Mouse (Mus musculus) cerebellum, adult 2 months (tissue): ENCODE measurements around the gene Timm10.
A peak's percentile ranks its signal among the peaks of the same experiment; 100 is the strongest.

Experiments used
- CTCF ChIP-seq: fragments of 200-500 bp; IDR thresholded peaks from 2 replicates; pipeline ENCODE4 v1.5.1; 2011; ENCODE audit warnings: low read depth, mild to moderate bottlenecking, control low read depth, low read length, moderate library complexity, borderline replicate concordance; ENCODE audit not compliant: insufficient read depth
- POLR2A ChIP-seq: fragments of 200-500 bp; IDR thresholded peaks from 2 replicates; pipeline ENCODE4 v1.6.1; 2011; ENCODE audit warnings: low read length, control low read depth, borderline replicate concordance; ENCODE audit not compliant: insufficient read depth

DNA sequence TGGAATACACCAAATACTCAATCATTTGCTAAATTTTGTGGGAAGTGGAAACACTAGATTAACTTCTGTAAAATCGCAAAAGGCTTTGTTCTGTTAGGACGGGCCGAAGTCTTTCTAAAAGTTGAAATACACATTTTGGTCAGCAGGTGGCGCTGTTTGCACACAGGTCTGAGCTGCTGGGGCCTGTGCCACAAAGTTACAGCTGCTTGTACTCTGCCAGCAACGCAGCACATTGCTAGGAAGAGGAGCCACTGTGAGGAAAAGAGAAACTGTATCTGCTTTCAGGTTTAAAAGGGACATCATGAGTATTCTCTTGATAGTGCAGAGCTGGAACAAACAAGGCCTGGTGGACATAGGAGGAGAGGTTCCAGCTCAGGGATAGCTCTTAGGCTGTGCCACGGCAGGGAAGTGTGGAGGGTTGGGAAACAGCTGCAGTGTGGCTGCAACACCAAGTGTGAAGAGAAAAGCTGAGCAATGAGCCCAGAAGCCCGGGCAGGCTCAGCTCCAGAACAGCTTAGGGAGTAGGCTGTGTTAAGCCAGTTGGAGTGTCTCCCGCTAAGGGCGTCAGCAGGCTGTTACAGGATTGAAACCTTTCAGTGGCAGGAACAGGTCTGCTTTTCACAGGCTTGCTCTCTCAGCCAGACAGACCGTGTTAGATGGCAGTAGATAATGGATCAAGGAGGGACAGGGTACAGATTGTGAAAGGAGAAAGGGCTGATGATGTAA is 5.0 kb downstream of the Timm10 start:
- no peak for TF ChIP-seq POLR2A
- peak; percentile 90 for TF ChIP-seq CTCF
